In the genomic region with DNA sequence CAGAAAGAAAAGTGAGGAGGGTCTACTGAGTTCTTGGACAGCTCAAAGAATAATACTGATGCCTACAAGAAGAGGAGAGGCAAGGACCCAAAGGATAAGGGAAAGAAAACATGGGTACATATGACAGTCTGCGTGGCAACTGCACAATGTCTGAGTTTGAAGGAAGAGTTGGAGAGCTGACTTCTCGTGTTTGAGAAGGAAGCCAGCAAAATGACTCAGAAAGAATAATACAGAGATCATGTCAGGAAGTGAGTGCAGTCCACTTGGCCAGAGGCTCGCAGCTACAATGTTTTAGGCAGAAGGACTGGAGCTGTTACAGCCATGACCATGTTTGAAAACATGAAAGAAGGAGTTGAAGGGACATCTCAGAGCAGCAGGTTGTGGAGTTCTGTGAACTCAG, we compare ENCODE assay signal across 12 mouse cellular contexts. TPM values are rescaled to one million over a fixed set of nuclear protein-coding genes. Genes with fewer than 3 reads are reported as not detected.
A peak's percentile ranks its signal among the peaks of the same experiment; 100 is the strongest.
DNase-seq lines count a peak whose midpoint lies in the region; ATAC-seq and TF ChIP-seq lines count a peak whose summit lies in the region.
"Had no signal": no experiment of that assay in that cellular context is flagged by ENCODE, and none has a peak within 500 bp of the region (broad histone marks: within the 10 kb centered on the region; RNA-seq: fewer than 3 reads in every experiment).

No protein-coding gene starts in this region.

- peak overlapping the region; percentile 49 for H3K27ac ChIP-seq in heart, adult 2 months
- H3K27ac ChIP-seq in lung, embryonic 14.5 days (ENCODE audit: low read depth), result peak overlapping the region; percentile 20; the same call in 1 of the 2 replicates
- peak overlapping the region; percentile 67 for H3K27ac ChIP-seq in heart, embryonic 15.5 days
- H3K27ac ChIP-seq in stomach, embryonic 14.5 days (ENCODE audit: low read length), result peak overlapping the region; percentile 63; the same call in 1 of the 2 replicates
- H3K27ac ChIP-seq: liver, embryonic 15.5 days had no signal

- intact Hi-C loops in heart, adult 2 months (cut with DNase I), result loop anchor here (5.0 kb wide), 1 partner anchor 173 kb away; a partner anchor contains a TSS

- no peak overlapping the region for H3K9ac ChIP-seq in heart, adult 2 months (ENCODE audit: low read depth, low read length)
- no peak overlapping the region for H3K9ac ChIP-seq in lung, embryonic 14.5 days
- H3K9ac ChIP-seq in heart, embryonic 15.5 days, result no peak overlapping the region
- no peak overlapping the region for H3K9ac ChIP-seq in stomach, embryonic 14.5 days (replicated peaks; ENCODE audit: low read depth, low read length)
- H3K9ac ChIP-seq: liver, embryonic 15.5 days had no signal

- peak in 1 of 2 experiments; percentile 34 for DNase-seq in heart, adult 2 months
- no peak for DNase-seq in heart, adult 11 months
- DNase-seq in lung, embryonic 14.5 days, result no peak
- DNase-seq in lung, postnatal 4 days, result no peak
- DNase-seq in right cerebral cortex, adult 2 months (ENCODE audit: low spot score in 2 of 2), result no peak
- DNase-seq in right cerebral cortex, postnatal 4 days, result no peak
- DNase-seq: adrenal gland, postnatal 14 days; cerebellum, adult 11 months; kidney, adult 8-10 months had no signal

- H3K36me3 ChIP-seq in heart, adult 2 months (ENCODE audit: control insufficient read depth, insufficient read depth, low read length), result peaks cover 7% of the 10 kb centered on the region
- peaks cover 9% of the 10 kb centered on the region; the same call in 1 of the 2 replicates for H3K36me3 ChIP-seq in lung, embryonic 14.5 days (ENCODE audit: insufficient read depth)
- H3K36me3 ChIP-seq in heart, embryonic 15.5 days, result no peaks in the 10 kb centered on the region
- no peaks in the 10 kb centered on the region for H3K36me3 ChIP-seq in stomach, embryonic 14.5 days (ENCODE audit: control insufficient read depth, insufficient read depth, low read length)
- H3K36me3 ChIP-seq: liver, embryonic 15.5 days had no signal

- no peaks in the 10 kb centered on the region for H3K79me2 ChIP-seq in heart, adult 2 months (replicated peaks; ENCODE audit: control insufficient read depth, insufficient read depth, low read length)

- 42% methylated on average over 3 of the region's 3 CpGs for WGBS in heart, adult 2 months
- 49% methylated on average over 3 of the region's 3 CpGs for WGBS in lung, embryonic 14.5 days
- WGBS in heart, embryonic 15.5 days, result 51% methylated on average over 3 of the region's 3 CpGs
- WGBS in stomach, embryonic 14.5 days, result 60% methylated on average over 3 of the region's 3 CpGs

- H3K9me3 ChIP-seq in lung, embryonic 14.5 days (ENCODE audit: low read depth, low read length), result no peaks in the 10 kb centered on the region
- no peaks in the 10 kb centered on the region for H3K9me3 ChIP-seq in heart, embryonic 15.5 days (replicated peaks)
- H3K9me3 ChIP-seq in stomach, embryonic 14.5 days (ENCODE audit: control insufficient read depth, low read depth, low read length), result no peaks in the 10 kb centered on the region
- H3K9me3 ChIP-seq: liver, embryonic 15.5 days had no signal

- no peak for TF ChIP-seq CTCF in heart, adult 2 months (IDR thresholded peaks at IDR 0.05)
- no peak for TF ChIP-seq CTCF in lung, embryonic 14.5 days (IDR thresholded peaks at IDR 0.05; ENCODE audit: low read depth)

- TF ChIP-seq EP300 in heart, adult 2 months (IDR thresholded peaks at IDR 0.05; ENCODE audit: insufficient read depth, low read depth, low read length), result no peak

- no peak overlapping the region for H3K4me3 ChIP-seq in heart, adult 2 months
- H3K4me3 ChIP-seq in lung, embryonic 14.5 days (ENCODE audit: low read depth, low read length), result no peak overlapping the region
- no peak overlapping the region for H3K4me3 ChIP-seq in heart, embryonic 15.5 days
- no peak overlapping the region for H3K4me3 ChIP-seq in stomach, embryonic 14.5 days (ENCODE audit: low read depth, low read length)
- H3K4me3 ChIP-seq: liver, embryonic 15.5 days had no signal

- no peak for TF ChIP-seq POLR2A in heart, adult 2 months (IDR thresholded peaks at IDR 0.05; ENCODE audit: insufficient read depth, low read depth, low read length)

- no peak overlapping the region for H3K4me2 ChIP-seq in lung, embryonic 14.5 days
- no peak overlapping the region for H3K4me2 ChIP-seq in heart, embryonic 15.5 days
- no peak overlapping the region for H3K4me2 ChIP-seq in stomach, embryonic 14.5 days (replicated peaks; ENCODE audit: low read depth, low read length)
- H3K4me2 ChIP-seq: liver, embryonic 15.5 days had no signal

- H3K27me3 ChIP-seq in heart, adult 2 months (ENCODE audit: control insufficient read depth, insufficient read depth, low read length), result no peaks in the 10 kb centered on the region
- no peaks in the 10 kb centered on the region for H3K27me3 ChIP-seq in lung, embryonic 14.5 days (ENCODE audit: insufficient read depth, low read length)
- no peaks in the 10 kb centered on the region for H3K27me3 ChIP-seq in heart, embryonic 15.5 days
- no peaks in the 10 kb centered on the region for H3K27me3 ChIP-seq in stomach, embryonic 14.5 days (ENCODE audit: control insufficient read depth, insufficient read depth, low read length)
- H3K27me3 ChIP-seq: liver, embryonic 15.5 days had no signal

- peaks cover 19% of the 10 kb centered on the region for H3K4me1 ChIP-seq in heart, adult 2 months (ENCODE audit: control insufficient read depth, insufficient read depth, low read length)
- peaks cover 27% of the 10 kb centered on the region for H3K4me1 ChIP-seq in lung, embryonic 14.5 days (ENCODE audit: insufficient read depth)
- H3K4me1 ChIP-seq in heart, embryonic 15.5 days (replicated peaks), result peaks cover 73% of the 10 kb centered on the region
- peaks cover 56% of the 10 kb centered on the region for H3K4me1 ChIP-seq in stomach, embryonic 14.5 days (ENCODE audit: control insufficient read depth, insufficient read depth, low read length)

- no peak for ATAC-seq in lung, embryonic 14.5 days (ENCODE audit: insufficient read depth)
- no peak for ATAC-seq in heart, embryonic 15.5 days (replicated peaks; ENCODE audit: insufficient number of reproducible peaks, insufficient read depth, low FRiP score, low read depth)
- no peak for ATAC-seq in stomach, embryonic 14.5 days (ENCODE audit: insufficient number of reproducible peaks, insufficient read depth, low FRiP score, low read depth)

RNA-seq across cellular contexts. Expression of a gene that starts 53.4 kb away (rescaled TPM):
- 1 to 10 TPM; 5.0 to 6.5 TPM for total RNA-seq in heart, adult 2 months (2021)
- 7.1 and 7.8 TPM in 2 replicates for polyA plus RNA-seq in heart, adult 2 months (2012; rRNA removed)
- polyA plus RNA-seq in lung, embryonic 14.5 days (2014; fragmentation: Nextera tagmentation; extraction: Ambion mirVana), result 27.9 TPM in 2 replicates
- polyA plus RNA-seq in heart, embryonic 15.5 days (2015; fragmentation: Nextera tagmentation; extraction: Ambion mirVana), result 8.6 and 13.7 TPM in 2 replicates
- polyA plus RNA-seq in stomach, embryonic 14.5 days (2014; fragmentation: Nextera tagmentation; extraction: Ambion mirVana), result 30.2 and 32.6 TPM in 2 replicates
